Mouse (Mus musculus) adrenal gland, postnatal 10 days (tissue): ENCODE measurements around the gene Creld1. TPM values are rescaled to one million over a fixed set of nuclear protein-coding genes. Genes with fewer than 3 reads are reported as not detected.

Source experiments
- DNase-seq: peaks from one replicate; pipeline ENCODE4 v3.0.0; 2021; ENCODE audit warnings: mixed read lengths
- total RNA-seq, 2 experiments: library from RNA; stranded (reverse); gene quantifications; 2 replicates each; pipeline ENCODE4 v1.2.3; 2021

Gene Creld1
- total RNA-seq, 2 experiments from 2014 or later: 35.8 to 43.1 TPM

- DNase-seq: peak; percentile 88
Observed at GRCm38 (mm10) chr6:113469432-113469831, 13.7 kb upstream of the Creld1 start.

DNA sequence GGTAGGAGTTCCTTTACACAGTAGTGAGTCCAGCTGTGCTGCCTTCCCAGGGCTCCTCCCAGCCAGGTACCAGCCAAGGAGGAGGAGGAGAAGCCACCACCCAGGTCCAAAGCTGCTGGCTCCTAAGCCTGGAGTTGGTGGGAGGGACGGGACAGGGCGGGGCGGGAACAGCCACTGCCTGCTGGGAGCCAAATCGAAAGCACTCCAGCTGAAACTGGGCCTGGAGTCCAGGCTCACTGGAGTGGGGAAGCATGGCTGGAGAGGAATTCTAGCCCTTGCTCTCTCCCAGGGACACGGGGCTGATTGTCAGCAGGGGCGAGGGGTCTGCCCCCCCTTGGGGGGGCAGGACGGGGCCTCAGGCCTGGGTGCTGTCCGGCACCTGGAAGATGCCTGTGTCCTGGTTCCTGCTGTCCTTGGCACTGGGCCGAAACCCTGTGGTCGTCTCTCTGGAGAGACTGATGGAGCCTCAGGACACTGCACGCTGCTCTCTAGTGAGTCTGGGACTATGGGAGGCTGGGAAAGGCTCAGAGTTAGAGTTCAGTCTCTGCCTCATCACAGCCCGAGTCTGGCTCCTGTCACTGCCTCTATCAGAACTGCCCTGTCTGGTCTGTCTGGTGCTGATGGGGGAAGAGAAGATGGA is 11.7 kb upstream of the Creld1 start, which contains the start of gene Il17rc:
Il17rc (plus strand) TSS at position 131 of the 640 bp plus-strand sequence.
- DNase-seq: peak; percentile 77

- no peak for DNase-seq
Observed at GRCm38 (mm10) chr6:113472061-113472460, 11.0 kb upstream of the Creld1 start.

- no peak for DNase-seq
Observed at GRCm38 (mm10) chr6:113473246-113473645, 9.9 kb upstream of the Creld1 start.

DNA sequence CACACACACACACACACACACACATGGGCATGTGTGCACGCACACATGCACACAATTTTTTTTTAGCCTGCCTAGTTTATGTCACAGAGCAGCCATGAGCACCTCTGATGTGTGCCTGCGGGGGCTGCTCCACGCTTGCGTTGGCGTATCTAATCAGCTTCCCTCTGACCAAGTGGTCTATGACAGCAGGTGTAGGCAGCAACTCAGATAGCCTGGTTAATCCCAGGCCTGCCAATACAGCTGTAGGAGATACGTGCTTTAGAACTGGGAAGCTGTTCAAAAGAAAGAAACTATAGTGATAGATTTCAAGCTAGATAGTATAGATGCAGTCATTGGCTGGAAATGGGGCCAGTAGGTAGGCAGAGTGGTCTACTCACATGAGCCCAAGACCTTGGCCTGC is 9.4 kb upstream of the Creld1 start:
- DNase-seq: no peak

DNA sequence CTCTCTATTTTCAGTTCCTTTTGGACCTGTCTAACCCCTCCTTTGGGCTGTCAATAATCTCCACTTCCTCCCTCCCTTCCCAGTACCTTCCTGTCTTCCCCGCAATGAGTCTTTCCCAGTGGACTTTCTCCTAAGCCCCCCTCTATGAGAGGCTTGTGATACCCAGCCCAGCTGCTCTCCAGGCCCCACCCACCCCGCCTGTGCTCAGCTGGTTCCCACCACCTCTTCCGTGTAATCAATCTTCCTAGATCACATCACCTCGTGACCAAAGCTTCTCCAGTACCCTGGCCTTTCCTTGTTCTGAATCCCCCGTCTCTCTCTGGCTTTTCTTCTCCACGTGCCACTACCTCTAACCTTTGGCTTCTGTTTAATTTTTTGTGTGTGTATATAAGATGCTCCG is 5.7 kb upstream of the Creld1 start:
- no peak for DNase-seq

GRCm38 (mm10) chr6:113478906-113479305 is 4.2 kb upstream of the Creld1 start:
- DNase-seq: peak; percentile 67

DNA sequence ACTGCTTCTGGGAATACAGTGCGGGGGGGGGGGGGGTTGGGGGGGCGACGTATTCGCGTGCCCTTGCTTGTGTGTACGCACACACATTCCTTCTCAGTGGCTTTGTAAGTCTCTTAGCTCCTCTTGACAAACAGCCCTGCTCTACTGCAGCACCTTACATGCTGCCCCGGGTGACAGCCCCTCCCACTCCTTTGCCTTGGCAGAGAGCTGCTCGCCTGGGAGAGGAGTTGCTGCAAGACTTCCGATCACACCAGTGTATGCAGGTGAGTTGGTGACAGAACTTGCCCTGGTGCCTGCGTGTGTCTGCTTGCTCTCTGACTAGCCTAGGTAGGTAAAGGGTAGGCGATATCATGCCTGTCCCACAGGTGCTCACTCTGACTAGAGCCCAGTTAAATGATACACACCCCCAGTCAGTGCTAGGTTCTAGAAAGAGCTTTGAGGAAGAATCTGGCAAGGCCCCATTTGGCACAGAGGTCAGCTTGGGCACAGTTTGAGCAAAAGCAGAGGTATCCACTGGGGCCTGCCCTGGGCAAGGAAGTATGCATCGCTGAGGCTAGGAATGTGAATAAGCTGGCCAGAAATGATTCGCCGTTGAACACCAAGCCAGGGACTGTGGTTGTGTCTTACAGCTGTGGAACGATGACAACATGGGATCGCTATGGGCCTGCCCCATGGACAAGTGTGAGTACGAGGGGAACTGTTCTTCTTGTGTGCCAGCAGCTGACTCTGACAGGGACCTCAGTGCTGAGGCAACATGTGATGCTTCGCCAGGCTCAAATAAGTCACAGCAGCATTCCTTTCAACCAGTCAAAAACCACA is 2.3 kb upstream of the Creld1 start:
- peak; percentile 77 for DNase-seq

DNA sequence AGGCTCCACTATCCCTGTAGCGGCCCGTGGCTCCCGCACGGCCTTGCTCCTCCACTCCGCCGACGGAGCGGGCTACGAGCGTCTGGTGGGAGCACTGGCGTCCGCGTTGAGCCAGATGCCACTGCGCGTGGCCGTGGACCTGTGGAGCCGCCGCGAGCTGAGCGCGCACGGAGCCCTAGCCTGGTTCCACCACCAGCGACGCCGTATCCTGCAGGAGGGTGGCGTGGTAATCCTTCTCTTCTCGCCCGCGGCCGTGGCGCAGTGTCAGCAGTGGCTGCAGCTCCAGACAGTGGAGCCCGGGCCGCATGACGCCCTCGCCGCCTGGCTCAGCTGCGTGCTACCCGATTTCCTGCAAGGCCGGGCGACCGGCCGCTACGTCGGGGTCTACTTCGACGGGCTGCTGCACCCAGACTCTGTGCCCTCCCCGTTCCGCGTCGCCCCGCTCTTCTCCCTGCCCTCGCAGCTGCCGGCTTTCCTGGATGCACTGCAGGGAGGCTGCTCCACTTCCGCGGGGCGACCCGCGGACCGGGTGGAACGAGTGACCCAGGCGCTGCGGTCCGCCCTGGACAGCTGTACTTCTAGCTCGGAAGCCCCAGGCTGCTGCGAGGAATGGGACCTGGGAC is 509 bp upstream of the Creld1 start:
- peak; percentile 49 for DNase-seq

DNA sequence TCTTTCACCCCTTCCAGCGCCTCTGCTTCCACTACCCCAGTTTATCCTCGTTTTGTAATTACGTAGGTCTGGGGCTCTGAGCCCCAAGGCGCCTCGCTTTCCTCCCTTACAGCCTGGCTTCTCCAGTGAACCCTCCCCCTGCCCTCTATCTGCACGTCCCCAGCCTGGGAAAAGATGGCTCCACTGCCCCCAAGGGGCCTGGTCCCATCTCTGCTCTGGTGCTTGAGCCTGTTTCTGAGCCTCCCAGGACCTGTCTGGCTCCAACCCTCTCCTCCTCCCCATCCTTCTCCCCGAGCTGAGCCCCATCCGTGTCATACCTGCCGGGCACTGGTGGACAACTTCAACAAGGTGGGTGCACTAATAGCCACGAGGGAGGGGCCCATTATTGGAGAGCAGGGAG is 632 bp downstream of the Creld1 start:
- peak; percentile 39 for DNase-seq

DNA sequence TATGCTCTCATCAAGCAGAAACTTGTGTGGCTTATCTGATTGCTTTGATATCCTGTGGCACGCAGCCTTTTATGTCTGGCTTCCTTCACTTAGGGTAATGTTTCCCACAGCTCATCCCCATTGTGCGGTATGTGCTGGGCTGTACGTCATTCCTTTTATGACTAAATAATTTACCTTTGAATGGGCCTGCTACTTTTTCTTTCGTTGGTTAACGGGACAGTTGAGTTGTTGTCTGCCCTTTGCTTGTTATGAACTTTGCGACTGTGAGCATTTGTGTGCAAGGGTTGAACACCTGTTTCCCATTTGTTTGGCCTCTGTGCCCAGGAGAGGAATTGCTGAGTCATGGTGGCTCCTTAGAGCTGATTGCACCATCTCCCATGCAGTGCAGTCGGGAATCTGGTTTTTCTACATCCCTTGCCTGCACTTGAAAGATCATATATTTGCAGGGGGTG is 4.1 kb downstream of the Creld1 start:
- peak; percentile 24 for DNase-seq

DNA sequence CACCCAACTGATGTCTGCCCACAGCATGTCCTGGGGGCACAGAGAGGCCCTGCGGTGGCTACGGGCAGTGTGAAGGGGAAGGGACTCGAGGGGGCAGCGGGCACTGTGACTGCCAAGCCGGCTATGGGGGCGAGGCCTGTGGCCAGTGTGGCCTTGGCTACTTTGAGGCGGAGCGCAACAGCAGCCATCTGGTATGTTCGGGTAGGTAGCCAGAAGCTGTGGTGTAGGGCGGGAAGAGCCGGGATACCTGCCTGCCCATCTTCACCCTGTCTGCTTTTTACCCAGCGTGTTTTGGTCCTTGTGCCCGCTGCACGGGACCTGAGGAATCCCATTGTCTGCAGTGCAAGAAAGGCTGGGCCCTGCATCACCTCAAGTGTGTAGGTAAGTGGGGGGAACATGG is 6.3 kb downstream of the Creld1 start:
- DNase-seq: no peak

GRCm38 (mm10) chr6:113492101-113492864 is 9.2 kb downstream of the Creld1 start:
- DNase-seq: no peak

DNA sequence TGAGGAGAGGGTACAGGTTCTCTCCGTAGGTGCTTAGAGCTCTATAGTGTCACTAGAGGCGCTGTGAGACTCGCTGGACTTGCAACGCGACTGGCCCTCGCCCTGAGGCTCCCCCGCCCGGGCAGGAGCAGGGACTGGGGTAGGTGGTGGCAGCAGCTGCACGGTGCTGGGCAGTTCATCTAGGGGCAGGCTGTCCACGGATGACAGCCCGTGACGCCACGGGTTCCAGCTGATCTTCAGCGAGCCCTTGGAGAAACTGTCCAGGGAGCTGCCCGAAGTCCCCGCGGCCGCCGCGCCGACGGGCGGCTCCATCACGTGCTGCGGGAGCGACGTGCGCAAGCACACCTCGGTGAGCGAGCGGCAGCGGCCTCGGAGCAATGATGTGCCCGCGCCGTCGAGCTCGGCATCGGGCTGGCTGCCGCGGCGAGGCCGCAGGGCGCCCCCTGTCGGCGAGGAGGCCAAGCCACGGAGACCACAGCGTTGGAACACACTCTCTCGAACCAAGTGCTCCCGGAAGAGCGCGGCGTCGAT is 11.2 kb downstream of the Creld1 start:
- peak; percentile 86 for DNase-seq

GRCm38 (mm10) chr6:113495071-113495675 is 12.1 kb downstream of the Creld1 start:
- DNase-seq: no peak

- no peak for DNase-seq
Observed at GRCm38 (mm10) chr6:113499346-113499745, 16.2 kb downstream of the Creld1 start.

GRCm38 (mm10) chr6:113501388-113502084 is 18.4 kb downstream of the Creld1 start, which contains the start of gene Prrt3:
Prrt3 (minus strand) TSS chr6:113501931.
- DNase-seq: no peak

- DNase-seq: no peak
Observed at GRCm38 (mm10) chr6:113502801-113503200, 19.7 kb downstream of the Creld1 start.

GRCm38 (mm10) chr6:113505689-113506088 is 22.6 kb downstream of the Creld1 start:
- no peak for DNase-seq

DNA sequence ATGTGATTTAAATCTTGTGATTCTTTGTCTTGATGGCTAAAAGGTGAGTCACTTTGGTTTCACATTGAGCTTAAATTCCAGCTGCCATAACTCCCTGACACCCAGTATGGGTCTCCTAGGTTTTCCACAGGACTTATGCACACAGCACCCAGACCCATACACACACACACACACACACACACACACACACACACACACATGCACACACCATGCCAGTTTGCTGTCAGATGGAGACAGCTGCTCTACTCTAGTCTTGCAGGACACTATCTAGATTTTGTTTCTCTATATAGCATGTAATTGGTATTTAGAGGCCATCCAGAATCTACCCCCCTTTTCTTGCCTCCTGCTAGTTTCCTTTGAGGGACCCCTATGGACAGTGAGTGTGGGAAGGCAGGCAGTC is 24.0 kb downstream of the Creld1 start:
- DNase-seq: no peak
